Mouse (Mus musculus) midbrain, embryonic 16.5 days (tissue): ENCODE results near the gene Rbbp8nl. TPM values are rescaled to one million over a fixed set of nuclear protein-coding genes. Genes with fewer than 3 reads are reported as not detected.
A peak's percentile ranks its signal among the peaks of the same experiment; 100 is the strongest.

ENCODE experiments used
- ATAC-seq: fragments of 200-750 bp; cut with Nextera tagmentation; 2 replicates; pipeline ENCODE4 v1.8.0; 2017; ENCODE audit warnings: moderate TSS enrichment
- H3K27ac ChIP-seq: fragments of 300-500 bp; sonication (generic); 2 replicates; pipeline ENCODE4 v1.5.1; 2014; ENCODE audit warnings: mild to moderate bottlenecking, low read length, mixed read lengths
- H3K27me3 ChIP-seq: fragments of 300-500 bp; sonication (generic); 2 replicates; pipeline ENCODE4 v1.6.1; 2014; ENCODE audit warnings: low read depth, low read length, mixed read lengths; ENCODE audit not compliant: control insufficient read depth, insufficient read depth
- H3K36me3 ChIP-seq: fragments of 300-500 bp; sonication (generic); 2 replicates; pipeline ENCODE4 v1.6.1; 2014; ENCODE audit warnings: mild to moderate bottlenecking, low read length, moderate library complexity, mixed read lengths; ENCODE audit not compliant: control insufficient read depth, insufficient read depth
- H3K4me1 ChIP-seq: fragments of 300-500 bp; sonication (generic); 2 replicates; pipeline ENCODE4 v1.6.1; 2014; ENCODE audit warnings: mild to moderate bottlenecking, low read length, mixed read lengths; ENCODE audit not compliant: control insufficient read depth, insufficient read depth
- H3K4me2 ChIP-seq: fragments of 300-500 bp; sonication (generic); 2 replicates; pipeline ENCODE4 v1.6.1; 2014; ENCODE audit warnings: mild to moderate bottlenecking, low read length, mixed read lengths
- H3K4me3 ChIP-seq: fragments of 300-500 bp; sonication (generic); 2 replicates; pipeline ENCODE4 v1.5.1; 2014; ENCODE audit warnings: low read depth, mild to moderate bottlenecking, low read length, moderate library complexity, mixed read lengths
- H3K9ac ChIP-seq: fragments of 300-500 bp; sonication (generic); 2 replicates; pipeline ENCODE4 v1.6.1; 2014; ENCODE audit warnings: low read depth, low read length, mixed read lengths
- H3K9me3 ChIP-seq: fragments of 300-500 bp; sonication (generic); replicated peaks from 2 replicates; pipeline ENCODE4 v1.6.1; 2014; ENCODE audit warnings: mild to moderate bottlenecking, low read length, mixed read lengths; ENCODE audit not compliant: control insufficient read depth, poor library complexity, severe bottlenecking
- WGBS: fragments of 180-500 bp; shearing (Covaris S2); extraction: QIAGEN DNeasy Blood & Tissue Kit; methylation state at CpG from one replicate; pipeline ENCODE4 v1.1.7; 2014; 5-methylcytosine and 5-hydroxymethylcytosine counted together
- microRNA-seq: library from miRNA; unstranded; fragments of <30 nt; microRNA quantifications from one replicate; pipeline ENCODE4, GENCODE M21; 2017
- polyA plus RNA-seq: library from polyadenylated mRNA; unstranded; fragments of >200 nt; fragmentation: Nextera tagmentation; extraction: Ambion mirVana; gene quantifications from 2 replicates; pipeline ENCODE4 v1.2.1, GENCODE M21; 2015

The Rbbp8nl gene
- polyA plus RNA-seq, 1 experiment from 2014 or later, result not detected

DNA sequence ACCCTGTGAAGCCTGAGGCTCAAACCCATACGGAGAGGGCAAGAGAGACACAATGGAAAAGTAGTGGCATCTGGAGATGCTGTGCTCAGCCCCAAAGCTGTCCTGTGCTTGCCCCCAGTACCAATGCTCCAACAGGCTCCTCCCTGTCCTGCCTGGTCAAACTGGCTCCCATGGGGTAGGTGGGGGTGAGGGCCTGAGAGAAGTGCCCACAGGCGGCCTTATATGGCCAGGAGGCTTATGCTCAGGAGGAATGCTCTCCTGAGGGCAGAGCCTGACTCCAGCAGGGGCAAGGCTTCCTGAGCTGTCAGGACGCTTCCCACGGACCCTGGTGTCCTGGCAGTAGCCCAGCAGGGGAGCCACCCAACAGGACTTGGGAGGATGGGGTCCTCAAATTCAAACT lies 59.2 kb downstream of the Rbbp8nl start:
- Histone ChIP-seq H3K9me3 (no peaks in the 10 kb centered on the region), H3K9ac (no peak overlapping the region), H3K36me3 (no peaks in the 10 kb centered on the region), H3K4me2 (no peak overlapping the region), H3K27ac (no peak overlapping the region), H3K4me3 (no peak overlapping the region), H3K27me3 (peaks cover 17% of the 10 kb centered on the region), H3K4me1 (peaks cover 15% of the 10 kb centered on the region)
- WGBS, result 66% methylated on average over 4 of the region's 4 CpGs
- ATAC-seq, result no peak

DNA sequence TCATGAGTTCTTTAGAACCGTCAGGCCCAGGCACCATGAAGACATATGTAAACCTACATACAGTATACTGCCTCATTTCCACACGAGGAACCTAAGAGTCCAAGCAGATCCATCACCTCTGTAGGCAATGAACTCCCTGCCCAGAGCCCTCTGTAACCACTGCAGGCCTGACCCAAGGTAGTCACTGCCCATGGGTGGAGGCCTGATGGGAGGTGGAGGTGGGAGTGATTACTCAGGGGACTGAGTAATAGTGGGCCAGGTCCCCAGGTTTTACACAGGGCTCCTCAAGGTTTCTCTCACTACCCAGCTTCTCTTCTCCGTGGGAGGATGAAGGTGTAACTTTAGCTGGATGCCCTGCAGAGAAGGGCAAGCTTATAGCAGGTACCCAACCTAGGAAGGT lies 60.5 kb downstream of the Rbbp8nl start:
- 75% methylated on average over 3 of the region's 3 CpGs for WGBS
- peaks cover 27% of the 10 kb centered on the region for H3K27me3 ChIP-seq
- H3K4me3 ChIP-seq, result no peak overlapping the region
- no peak overlapping the region for H3K27ac ChIP-seq
- H3K9ac ChIP-seq, result no peak overlapping the region
- no peaks in the 10 kb centered on the region for H3K36me3 ChIP-seq
- peaks cover 18% of the 10 kb centered on the region for H3K4me1 ChIP-seq
- H3K4me2 ChIP-seq, result no peak overlapping the region
- ATAC-seq, result no peak
- H3K9me3 ChIP-seq, result no peaks in the 10 kb centered on the region

DNA sequence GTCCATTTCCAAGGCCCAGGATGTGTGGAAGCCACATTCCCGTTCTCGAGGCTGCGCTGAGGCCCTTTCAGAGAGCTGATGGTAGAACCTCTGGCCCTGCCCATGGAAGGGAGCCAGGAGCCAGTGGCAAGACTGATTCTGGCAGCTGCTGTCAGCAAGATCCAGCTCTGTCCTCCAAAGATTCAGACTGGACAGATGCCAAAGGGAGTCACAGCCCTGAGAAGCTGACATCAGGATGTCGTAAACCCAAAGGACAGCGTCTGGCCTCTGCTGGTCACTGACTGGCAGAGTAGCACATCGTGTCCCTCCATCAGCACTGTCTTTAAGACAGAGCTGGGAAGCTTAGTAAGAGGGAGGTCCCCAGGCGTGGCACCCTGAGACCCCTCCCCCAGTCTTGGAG lies 61.1 kb downstream of the Rbbp8nl start:
- ATAC-seq, result no peak
- H3K9ac ChIP-seq, result no peak overlapping the region
- H3K4me1 ChIP-seq, result peaks cover 18% of the 10 kb centered on the region
- H3K4me3 ChIP-seq, result no peak overlapping the region
- no peak overlapping the region for H3K27ac ChIP-seq
- no peak overlapping the region for H3K4me2 ChIP-seq
- no peaks in the 10 kb centered on the region for H3K9me3 ChIP-seq
- peaks cover 27% of the 10 kb centered on the region for H3K27me3 ChIP-seq
- WGBS, result 79% methylated on average over 7 of the region's 7 CpGs
- no peaks in the 10 kb centered on the region for H3K36me3 ChIP-seq

DNA sequence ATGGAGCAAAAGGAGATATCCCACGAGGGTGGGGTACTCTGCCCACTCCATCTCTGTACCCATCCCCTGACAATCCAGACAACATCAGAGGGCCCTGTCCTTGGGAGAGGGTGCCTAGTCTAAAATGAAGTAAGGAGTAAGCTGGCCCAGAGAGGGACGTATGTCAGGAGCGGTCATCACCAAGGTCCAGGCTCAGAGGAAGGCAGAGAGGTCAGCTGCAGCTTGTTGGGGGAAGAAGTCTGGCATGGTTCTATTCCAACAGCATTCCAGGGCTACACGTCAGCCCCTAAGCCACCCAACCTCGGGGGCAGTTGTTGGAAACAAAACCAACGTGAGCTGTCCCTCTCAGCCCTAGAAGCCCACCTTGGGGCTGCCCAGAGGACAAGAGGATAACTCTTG lies 61.6 kb downstream of the Rbbp8nl start:
- no peak overlapping the region for H3K4me2 ChIP-seq
- H3K9me3 ChIP-seq, result no peaks in the 10 kb centered on the region
- 52% methylated on average over 6 of the region's 6 CpGs for WGBS
- no peak overlapping the region for H3K9ac ChIP-seq
- H3K4me1 ChIP-seq, result peaks cover 18% of the 10 kb centered on the region
- no peaks in the 10 kb centered on the region for H3K36me3 ChIP-seq
- H3K4me3 ChIP-seq, result no peak overlapping the region
- 0 out of 2 replicates have a peak, but pooled peaks have one; percentile 12 for ATAC-seq
- H3K27me3 ChIP-seq, result peaks cover 27% of the 10 kb centered on the region
- H3K27ac ChIP-seq, result no peak overlapping the region

Small RNAs within 50 kb of the gene (microRNA-seq; reads per million reads assigned to microRNA genes)
- not detected for gene Mir3091

Other genes with a start within 250 kb of the Rbbp8nl start
- 504 and 541 TPM in 2 replicates for gene Psma7, start 247.4 kb downstream of the Rbbp8nl start, polyA plus RNA-seq
- gene Ss18l1, start 247.4 kb downstream of the Rbbp8nl start, polyA plus RNA-seq, result 70.4 and 74.3 TPM in 2 replicates
- 34.9 and 35.7 TPM in 2 replicates for gene Mtg2, start 219.3 kb downstream of the Rbbp8nl start, polyA plus RNA-seq
- 3.3 TPM in 2 replicates for gene Hrh3, start 185.4 kb downstream of the Rbbp8nl start, polyA plus RNA-seq
- gene Osbpl2, start 170.6 kb downstream of the Rbbp8nl start, polyA plus RNA-seq, result 75.5 and 76.1 TPM in 2 replicates
- gene Adrm1, start 118.4 kb downstream of the Rbbp8nl start, polyA plus RNA-seq, result 201 and 206 TPM in 2 replicates
- gene Lama5, start 64.0 kb downstream of the Rbbp8nl start, polyA plus RNA-seq, result 1.6 and 2.6 TPM in 2 replicates
- gene Rps21, start 32.5 kb downstream of the Rbbp8nl start, polyA plus RNA-seq, result 295 and 298 TPM in 2 replicates
- gene Cables2, start 16.4 kb downstream of the Rbbp8nl start, polyA plus RNA-seq, result 24.2 and 25.6 TPM in 2 replicates
- not detected in 2 replicates for gene Gata5, start 44.8 kb upstream of the Rbbp8nl start, polyA plus RNA-seq
- 1.7 and 2.4 TPM in 2 replicates for gene Slco4a1, start 166.4 kb upstream of the Rbbp8nl start, polyA plus RNA-seq
- gene Ntsr1, start 210.1 kb upstream of the Rbbp8nl start, polyA plus RNA-seq, result 2.7 and 3.3 TPM in 2 replicates